Mouse (Mus musculus) erythroblast, embryonic 14.5 days (primary cell): Measurements from ENCODE around the gene Elf1.

ENCODE experiments used
- GATA1 ChIP-seq: IDR thresholded peaks from 2 replicates; pipeline ENCODE4 v1.6.1; 2012; ENCODE audit warnings: low read length, inconsistent platforms, mixed read lengths
- TAL1 ChIP-seq: IDR thresholded peaks from 3 replicates; pipeline ENCODE4 v1.6.1; 2012; ENCODE audit warnings: low read length, inconsistent platforms, mixed read lengths

DNA sequence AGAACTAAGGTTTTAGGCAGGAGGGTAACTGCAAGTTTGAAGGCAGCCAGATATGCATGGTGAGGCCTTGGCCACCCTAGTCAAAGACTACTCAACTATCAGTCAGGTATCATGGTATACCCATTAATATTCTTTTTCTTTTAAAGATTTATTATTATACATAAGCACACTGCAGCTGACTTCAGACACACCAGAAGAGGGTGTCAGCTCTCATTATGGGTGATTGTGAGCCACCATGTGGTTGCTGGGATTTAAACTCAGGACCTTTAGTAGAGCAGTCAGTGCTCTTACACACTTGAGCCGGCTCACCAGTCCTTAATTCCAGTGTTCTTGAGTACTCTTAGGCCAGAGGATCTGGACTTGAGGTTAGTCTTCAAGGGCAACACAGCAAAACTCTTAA lies 20.6 kb upstream of the Elf1 start:
- no peak for TF ChIP-seq GATA1
- no peak for TF ChIP-seq TAL1
